Mouse (Mus musculus): Measurements from ENCODE around the gene Tollip.

DNA sequence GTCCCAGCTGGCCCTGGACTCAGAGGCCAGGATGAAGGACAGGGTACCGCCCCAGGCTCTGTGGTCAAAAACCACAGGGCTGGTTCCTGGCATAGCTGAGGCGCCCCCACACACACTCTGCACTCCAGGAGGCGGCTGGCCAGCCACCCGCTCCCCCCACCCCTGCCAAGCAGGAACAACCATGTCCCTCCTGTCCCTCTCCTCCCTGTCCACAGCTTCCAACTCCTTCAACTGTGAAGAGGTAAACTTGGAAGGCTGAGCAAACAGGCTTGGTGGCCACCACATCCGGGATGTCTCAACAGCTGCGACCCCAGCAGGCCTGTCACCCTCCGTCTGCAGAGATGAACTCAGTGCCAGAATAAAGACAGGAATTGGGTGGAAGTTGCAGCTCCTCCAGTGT lies 82.4 kb downstream of the Tollip start:
- TF ChIP-seq POLR2A (IDR thresholded peaks at IDR 0.05; ENCODE audit: borderline replicate concordance, control insufficient read depth, low read depth, low read length) (no peak), CTCF (IDR thresholded peaks at IDR 0.05; ENCODE audit: control insufficient read depth, insufficient read depth, low read length) (no peak)
